Mouse (Mus musculus): ENCODE measurements at regions not wholly inside any gene's neighbourhood (a gene's known extent, or its start where the extent isn't known, plus 50 kb on each side); places are given as distances from the start of the nearest gene placed in this dataset.
"Not testable (repeated sequence)": the region's sequence is repeated elsewhere in the genome, so short reads cannot be mapped to it uniquely, and the experiment has no call there.

DNA sequence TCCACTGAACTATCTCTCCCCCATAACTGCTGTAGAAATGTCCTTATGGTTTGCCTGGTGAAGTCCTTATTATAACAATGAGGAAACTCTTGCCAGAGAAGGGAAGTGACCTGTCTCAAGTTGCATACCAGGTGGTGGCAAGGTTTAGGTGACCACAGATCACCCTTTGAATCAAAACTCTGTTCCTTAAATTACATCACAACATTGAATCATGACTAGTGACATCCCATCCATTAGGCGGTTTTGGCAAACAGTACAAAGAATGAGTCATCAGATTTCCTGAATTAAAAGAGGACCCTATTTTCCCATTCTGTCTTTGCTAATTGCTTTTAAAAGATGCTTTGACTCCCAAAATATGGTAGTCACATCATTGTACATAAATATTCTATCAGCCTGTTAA lies 168.5 kb upstream of the Pgr start:
- peak; percentile 64 for DNase-seq (ENCODE audit: inconsistent ontology term)

DNA sequence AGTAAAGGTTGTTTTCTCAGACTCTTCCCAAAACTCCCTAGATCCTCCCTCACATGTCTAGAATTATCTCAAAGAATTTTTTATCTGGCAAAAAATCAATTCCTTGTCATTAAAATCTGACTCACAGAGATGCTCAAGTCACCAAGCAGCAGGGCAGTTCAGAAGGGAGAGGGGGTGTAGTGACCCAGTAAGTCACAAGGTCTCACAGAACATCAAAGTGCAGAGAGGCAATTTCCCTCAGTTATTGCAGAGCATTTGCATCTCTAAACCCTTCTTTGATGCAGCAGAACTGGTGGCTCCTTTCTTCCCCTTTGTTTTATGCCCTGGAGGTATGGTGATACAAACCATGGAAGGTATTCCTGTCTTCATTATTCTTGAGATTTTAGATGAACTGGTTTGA lies 166.1 kb upstream of the Pgr start:
- DNase-seq (ENCODE audit: inconsistent ontology term): peak; percentile 29

DNA sequence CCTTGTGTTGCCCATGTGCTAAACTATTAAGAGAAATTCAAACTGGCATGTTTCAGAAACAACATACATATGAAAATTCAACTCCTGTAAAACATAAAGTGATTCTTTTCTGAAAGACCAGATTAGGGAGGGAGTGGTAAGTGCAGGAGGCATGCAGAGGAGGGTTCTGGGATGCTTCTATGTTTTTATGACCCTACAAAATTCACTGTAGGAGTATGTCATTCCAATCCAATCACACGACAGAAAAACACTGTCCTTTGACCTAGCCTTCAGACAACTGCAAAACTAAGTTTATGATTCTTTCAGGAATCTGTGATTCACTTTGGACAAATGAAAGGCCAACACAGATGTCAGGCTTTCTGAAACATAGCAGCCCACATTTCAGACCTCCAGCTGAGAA lies 159.4 kb upstream of the Pgr start:
- DNase-seq (ENCODE audit: inconsistent ontology term): no peak

DNA sequence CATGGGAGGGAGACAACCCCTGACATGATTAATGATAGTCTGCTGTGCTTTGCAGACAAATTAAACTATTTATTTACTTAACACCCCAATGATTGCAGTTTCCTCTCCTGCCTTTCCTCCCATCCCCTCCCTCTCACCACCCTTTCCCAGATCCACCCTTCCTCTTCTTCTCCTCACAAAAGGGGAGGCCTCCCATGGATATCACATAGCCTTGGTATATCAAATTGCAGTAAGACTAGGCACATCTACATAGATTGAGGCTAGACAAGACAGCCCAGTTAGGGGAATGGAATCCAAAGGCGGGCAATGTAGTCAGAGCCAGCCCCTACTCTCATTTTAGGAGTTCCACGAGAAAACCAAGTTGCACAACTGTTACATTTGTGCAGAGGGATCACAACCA lies 149.8 kb upstream of the Pgr start:
- no peak for DNase-seq (ENCODE audit: inconsistent ontology term)

DNA sequence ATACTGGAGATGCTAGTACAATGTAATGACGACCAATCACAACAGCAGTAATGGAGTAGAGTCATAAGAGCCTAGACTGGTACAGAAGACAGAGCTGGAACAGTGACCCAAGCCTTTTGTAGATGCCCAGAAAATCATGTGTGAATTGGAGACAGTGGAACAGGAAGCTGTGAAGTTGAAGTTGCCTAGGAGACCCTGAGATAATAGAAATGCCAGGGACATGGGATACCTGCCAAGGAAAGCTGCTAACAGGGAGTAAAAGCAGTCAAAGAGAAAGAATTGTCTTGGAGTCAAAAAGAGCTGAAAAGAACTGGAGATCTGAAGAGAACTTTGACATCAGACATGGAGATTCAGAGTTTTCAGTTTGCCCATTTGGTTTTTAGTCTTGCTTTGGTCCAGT lies 138.8 kb upstream of the Pgr start:
- no peak for DNase-seq (ENCODE audit: inconsistent ontology term)

DNA sequence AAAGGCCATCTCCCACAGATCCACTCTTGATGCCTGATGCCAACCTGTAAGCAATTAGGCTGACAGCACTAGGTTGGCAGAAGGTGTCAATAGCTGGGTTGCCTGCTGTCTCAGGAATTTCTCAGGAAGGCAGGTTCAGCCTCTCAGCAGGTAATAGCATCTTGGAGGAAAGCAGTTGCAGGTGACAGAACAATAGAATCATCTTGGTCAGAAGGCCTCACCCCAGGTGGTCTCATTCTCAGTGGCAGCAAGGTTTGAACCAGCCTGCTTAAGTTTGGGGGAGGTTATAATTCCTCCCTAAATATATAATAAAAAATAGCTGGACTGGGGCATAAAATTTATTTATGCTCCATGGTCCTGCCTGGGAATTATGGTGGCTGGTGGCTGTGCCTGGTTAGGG lies 130.2 kb upstream of the Pgr start:
- not testable (repeated sequence) for DNase-seq (ENCODE audit: inconsistent ontology term)

DNA sequence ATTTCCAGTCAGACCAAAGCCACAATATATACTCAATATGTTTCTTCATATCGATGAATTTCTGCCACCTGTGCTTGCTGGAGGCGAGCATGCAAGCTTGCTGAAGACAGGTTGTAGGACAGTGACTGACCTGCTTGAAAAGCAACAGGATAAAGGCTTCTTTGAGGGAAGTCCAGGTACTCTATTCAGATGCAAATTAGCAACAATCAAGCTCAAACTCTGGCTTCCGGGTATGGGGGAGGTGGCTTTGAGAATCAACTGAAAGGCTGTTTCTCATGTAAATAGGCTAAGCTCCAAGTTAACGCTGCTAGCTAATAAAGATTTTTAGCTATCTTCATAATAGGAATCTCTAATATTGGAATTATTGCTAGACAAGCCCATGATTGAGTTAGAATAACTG lies 129.6 kb upstream of the Pgr start:
- no peak for DNase-seq (ENCODE audit: inconsistent ontology term)

DNA sequence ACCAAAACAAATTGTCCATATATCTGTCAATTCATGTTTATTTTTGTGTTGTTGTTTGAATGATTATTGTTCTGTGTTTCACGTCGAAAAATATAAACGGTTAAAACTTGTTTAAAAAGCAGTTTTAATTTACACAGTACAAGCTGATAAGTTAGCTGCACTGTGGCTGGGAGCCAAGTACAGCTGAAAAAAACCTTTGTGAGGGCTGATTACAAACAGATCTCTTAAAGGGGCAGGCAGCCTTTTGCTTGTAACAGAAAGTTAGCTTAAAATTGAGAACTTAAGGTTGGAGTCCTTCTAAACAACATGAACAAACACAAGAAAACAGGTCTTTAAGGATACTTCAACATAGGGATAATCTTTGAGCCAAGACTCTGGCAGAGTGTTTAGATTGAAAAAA lies 118.3 kb upstream of the Pgr start:
- not testable (repeated sequence) for DNase-seq (ENCODE audit: inconsistent ontology term)

DNA sequence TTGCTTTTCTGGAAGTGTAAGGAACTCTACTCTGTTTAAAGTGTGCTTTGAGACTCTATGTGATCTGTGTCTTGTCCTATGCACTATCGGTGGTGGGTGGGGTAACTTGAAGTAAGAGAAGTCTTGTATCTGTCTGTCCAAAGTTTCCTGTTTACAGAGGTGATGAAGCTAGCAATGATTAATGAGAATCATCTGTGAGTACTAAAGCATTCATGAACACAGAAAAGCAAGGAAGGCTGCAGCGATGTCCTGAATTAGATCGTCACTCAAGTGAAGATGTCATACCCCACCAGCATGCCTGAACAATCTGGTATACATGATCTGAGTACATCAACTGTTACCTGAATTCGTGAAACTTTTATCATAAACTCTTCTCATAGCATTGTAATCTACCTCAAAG lies 85.4 kb upstream of the Pgr start:
- no peak for DNase-seq (ENCODE audit: inconsistent ontology term)

DNA sequence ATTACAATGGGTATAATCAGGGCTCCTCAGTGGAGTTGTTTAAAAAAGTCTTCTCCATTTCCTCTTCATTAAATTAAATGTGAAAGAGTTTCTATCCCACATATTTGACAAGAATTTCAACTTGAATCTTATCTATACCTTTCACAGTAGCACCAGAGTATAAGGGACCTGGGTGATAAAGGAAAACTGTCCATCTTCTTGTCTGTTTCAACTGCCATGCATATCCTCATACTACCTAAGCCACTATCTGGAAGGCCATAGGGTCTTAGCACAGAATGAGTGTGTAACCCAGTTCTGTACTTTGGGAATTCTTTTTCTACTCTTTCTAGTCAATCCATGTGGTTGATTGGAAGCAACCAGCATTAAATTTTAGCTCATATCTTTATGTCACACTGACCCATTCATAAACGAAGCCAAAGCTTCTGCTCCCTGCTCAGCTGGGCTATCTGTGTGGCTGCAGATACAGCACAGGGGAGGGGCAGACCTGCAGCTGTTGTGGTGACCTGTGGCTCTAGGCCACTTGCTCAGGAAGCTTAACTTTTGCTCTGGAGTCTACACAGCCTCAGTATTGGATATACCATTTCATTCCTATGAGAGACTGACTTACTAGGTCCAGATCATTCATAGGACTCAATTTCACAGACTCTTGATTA lies 75.8 kb upstream of the Pgr start:
- DNase-seq (ENCODE audit: inconsistent ontology term): no peak

DNA sequence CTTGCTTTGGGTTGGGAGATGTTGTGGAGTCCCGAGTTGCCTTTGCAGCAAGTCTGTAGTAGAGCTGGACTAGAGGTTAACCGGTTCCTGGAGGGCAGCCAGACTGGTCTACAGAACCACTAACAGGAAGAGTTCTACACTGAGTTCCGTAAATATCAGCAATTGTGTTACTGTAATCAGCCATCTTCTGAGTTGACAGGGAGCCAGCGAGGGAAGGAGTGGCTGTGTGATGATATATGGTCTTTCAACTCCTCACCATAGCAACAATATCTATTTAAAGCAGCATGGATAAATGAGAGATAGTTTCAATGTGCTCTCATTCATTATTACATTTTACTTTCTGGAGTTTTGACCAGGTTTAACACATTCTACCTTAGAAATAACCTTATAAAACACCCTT lies 67.5 kb upstream of the Pgr start:
- no peak for DNase-seq (ENCODE audit: inconsistent ontology term)

DNA sequence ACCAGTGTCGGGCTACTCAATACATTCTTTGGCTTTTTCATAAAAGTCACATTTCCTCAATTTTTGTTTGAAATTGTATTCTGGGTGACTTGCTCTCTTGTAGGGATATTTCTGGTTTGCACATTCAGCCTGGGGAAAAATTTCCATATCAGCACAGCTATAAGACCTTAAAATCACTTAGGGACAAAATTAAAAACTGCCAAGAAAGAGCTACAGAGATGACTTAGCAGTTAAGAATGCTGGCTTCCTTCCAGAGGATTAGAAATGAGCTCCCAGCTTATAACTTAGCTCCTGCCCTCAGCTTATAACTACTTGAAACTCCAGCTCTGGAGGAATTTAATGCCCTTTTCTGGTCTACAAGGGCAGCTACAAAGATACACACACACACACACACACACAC lies 62.6 kb upstream of the Pgr start:
- peak; percentile 2 for DNase-seq (ENCODE audit: inconsistent ontology term)

DNA sequence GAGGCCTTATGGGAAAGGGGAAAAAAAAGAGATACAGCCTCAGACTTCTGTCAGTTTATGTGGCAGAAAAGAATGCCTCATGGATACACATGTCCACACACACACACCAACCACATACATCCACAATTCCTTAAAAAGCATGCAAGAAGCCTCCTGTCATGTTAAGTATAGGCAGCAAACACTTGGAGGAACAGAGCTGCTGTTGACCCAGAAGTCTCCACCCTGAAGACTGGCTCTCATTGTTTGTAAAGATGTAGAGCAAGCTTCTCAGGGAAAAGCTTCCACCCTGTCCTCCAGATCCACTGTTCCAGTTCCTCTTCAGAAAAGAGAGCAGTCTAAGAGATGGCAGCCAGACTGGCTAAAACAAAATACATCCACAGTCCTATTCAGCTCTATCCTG lies 61.3 kb upstream of the Pgr start:
- no peak for DNase-seq (ENCODE audit: inconsistent ontology term)

DNA sequence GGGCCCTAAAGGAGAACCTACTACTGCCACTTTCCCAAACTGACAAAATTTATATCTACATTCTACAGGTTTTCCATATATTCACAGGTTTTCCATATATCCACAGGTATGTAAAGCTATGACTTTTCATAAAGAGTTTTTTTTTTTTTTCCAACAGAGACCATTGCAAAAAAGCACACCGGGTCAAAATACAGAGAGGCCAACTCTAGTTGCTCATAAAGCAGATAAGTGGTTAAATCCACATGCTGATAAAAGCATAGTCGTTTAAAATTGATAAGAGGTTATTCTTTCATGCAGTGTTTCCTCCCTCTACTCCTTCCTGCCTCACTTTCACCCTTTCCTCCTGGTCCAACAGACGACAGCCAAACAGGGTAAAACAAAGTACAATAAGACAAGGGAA lies 60.7 kb upstream of the Pgr start:
- DNase-seq (ENCODE audit: inconsistent ontology term): no peak
